Mouse (Mus musculus) MEL-GATA-1-ER (cell line): ENCODE data around the gene Ltn1.

Source experiments
- DNase-seq: peaks from one replicate; pipeline ENCODE4 v3.0.0-alpha.2; 2012; ENCODE audit warnings: low read depth; ENCODE audit errors: extremely low read depth

The Ltn1 gene

DNA sequence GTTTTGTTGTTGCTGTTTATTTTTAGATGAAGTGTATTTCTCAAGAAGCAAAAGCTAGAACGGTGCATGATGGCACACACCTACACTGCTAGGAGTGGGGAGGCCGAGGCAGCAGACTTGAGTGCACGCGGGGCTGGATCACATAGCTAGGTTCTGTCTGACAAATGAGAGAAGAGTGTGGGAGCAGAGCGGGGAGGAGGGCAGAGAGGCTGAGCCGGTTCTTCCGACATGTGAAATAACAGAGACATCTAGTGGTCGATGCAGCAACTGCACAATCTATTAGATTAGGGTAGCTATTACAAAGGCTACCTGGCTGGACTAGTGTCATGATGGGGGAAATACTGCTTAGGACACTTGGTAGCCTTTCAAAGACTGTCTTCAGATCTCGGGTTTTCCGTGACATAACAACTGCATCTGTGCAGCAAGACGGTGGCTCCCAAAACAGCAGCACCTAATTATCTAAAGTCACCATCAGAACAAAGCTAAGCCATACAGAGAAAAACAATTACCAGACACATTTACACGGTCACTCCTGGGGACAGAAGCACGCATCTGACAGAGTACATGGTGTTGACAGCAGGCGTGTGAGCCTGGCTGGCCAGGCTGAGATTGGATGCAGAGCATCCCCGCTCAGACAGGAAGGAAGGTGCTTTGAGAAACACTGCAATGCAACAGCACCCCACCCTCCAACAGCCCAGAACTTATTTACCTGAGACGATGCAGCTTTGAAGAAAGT is 38.4 kb downstream of the Ltn1 start:
- DNase-seq: peak; percentile 26

GRCm38 (mm10) chr16:87387444-87387977 is 44.9 kb downstream of the Ltn1 start:
- DNase-seq: no peak

GRCm38 (mm10) chr16:87384366-87384765 is 48.0 kb downstream of the Ltn1 start:
- no peak for DNase-seq

GRCm38 (mm10) chr16:87382996-87383395 is 49.4 kb downstream of the Ltn1 start:
- DNase-seq: no peak

- DNase-seq: no peak
Measured at GRCm38 (mm10) chr16:87366445-87366844, 66.0 kb downstream of the Ltn1 start.

- DNase-seq: no peak
Measured at GRCm38 (mm10) chr16:87366035-87366434, 66.4 kb downstream of the Ltn1 start.

DNA sequence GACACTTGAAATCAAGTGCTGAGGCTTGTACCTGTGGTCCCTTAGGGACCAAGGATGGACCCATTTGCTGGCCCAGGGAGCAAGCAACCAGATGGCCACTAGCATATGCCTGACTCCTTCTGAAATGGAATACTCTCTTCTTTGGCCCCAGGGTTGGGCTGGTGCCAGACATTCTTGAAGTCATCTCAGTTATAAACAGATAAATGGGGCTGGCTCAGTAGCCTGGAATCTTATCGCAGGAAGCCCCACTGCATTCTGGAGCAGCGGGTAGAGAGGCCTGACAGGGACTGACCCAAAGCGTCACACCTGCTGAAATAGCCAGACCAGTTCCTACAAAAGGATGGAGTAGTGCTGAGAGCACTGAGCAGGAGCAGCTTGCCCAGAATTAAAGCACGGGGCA is 68.2 kb downstream of the Ltn1 start:
- no peak for DNase-seq

DNA sequence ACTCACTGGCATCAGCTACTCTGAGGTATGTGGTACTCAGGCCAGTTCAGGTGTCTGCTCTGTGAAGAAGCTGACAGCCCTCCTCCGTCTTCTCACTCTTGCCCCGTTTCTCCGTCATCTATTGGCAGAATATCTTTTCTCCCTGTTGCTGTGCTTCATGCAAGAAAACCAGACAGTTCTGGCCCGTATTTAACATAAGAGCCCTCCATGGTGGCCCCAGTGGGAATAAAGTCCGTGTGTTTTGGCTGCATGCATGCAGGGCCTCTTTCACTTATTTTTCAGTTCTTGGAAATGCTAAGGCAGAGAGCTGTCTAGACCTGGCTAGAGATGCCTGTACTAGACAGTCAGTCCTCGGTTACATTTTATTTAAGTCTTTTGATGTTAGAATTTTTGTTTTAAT is 72.3 kb downstream of the Ltn1 start:
- DNase-seq: no peak

DNA sequence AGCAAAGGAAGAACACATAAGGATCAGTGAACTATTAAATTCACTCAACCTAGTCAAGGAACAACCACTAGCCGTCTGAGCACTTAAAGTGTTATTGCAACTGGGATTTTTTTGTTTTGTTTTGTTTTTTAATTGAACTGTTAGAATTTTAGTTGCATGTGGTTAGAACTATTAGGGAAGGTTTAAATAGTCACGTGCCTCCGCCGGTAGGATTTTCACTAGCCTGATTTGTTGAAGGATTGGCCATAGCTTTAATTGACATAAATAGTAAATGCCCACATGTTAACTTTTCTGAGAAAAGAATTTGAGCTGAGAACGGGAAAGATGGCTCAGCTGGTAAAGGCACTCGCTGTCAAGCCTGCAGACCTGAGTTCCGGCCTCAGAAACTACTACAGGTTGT is 77.7 kb downstream of the Ltn1 start:
- DNase-seq: no peak

GRCm38 (mm10) chr16:87354075-87354583 is 78.3 kb downstream of the Ltn1 start, which contains the start of gene N6amt1:
TSS of gene N6amt1 (plus strand) at chr16:87354185.
- peak; percentile 85 for DNase-seq

DNA sequence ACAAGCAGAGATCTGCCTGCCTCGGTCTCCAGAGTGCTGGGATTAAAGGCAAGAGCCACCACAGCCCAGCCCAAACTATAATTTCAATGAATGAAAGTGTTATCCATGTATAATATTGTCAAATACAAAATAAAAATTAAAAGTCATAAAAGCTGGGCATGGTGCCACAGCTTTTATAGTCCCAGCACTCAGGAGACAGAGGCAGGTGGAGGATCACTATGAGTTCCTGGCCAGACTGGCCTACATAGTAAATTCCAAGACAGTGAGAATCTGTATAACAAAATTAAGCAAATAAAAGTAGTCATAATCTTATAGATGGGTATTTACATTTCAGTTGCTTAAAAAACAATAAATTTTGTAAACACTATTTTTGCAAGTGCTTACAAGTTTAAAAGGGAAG is 78.8 kb downstream of the Ltn1 start:
- no peak for DNase-seq

DNA sequence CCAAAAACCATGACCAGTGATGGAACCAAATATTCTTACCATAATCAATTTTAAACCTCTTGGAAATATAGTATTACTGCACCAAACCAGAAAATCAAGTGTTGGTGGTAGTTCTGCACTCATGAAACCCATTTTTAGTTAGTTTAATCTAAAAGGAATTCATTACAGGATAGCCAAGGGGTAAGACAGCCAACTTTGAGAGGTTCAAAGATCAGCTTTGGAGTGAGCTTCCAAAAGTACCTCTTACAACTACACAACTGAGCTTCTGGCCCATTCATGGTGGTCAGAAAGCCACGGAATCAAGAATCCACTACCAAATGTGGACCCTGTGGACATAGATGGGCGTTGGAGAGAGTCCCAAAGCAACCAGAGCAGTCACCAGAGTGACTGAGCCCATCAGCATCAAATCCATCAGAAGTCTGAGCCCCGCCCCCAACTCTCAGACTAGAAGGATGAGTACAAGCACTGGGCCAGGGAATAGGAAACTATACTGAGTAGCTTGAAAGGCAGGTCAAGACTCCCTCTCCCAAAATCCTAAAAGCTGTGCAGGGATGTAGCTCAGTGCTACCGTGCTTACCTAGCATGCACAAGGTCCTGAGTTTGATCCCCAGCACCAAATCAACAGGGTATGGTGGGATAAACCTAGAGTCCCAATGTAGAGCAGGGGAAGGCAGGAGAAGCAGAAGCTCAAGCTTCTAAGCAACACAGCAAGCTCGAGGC is 80.9 kb downstream of the Ltn1 start:
- no peak for DNase-seq

DNA sequence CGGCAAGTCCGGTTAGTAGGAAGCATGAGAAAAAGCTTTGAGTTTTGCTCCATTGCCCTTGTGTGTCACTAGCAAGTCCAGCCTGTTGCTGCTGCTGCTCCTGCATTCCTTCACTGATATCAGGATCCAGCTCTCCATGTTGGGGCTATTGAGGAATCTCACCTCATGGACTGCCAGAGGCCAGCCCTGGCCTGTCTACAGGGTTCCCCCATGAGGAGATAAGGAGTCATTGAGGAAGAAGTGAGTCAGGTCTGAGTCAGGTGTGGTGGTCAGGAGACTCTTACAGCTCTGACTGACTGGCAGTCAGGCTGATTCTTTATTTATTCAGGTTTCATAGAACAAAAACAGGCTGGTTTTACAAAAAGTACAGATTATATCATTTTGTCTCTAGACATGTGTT is 84.3 kb downstream of the Ltn1 start:
- DNase-seq: no peak

- DNase-seq: no peak
Measured at GRCm38 (mm10) chr16:87341043-87341572, 91.3 kb downstream of the Ltn1 start.

DNA sequence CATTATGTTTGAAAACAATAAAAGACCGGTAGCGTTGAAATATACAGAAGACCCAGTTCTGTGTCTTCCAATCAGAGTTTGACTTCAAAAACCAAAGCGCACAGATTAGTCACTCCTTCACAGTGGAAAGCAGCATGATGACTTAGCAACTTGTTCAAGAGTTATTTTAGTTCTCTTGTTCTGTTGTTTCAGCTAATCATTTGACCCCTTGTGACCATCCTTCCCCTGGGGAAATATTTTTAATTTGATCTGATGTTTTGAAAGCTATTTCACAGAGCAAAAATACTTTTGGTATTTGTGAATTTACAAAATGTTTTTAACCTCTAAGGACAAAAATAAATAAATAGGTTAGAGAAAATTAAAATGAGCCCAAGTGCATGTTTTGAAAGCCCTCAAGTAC is 97.7 kb downstream of the Ltn1 start:
- no peak for DNase-seq

- DNase-seq: no peak
Measured at GRCm38 (mm10) chr16:87329986-87330385, 102.4 kb downstream of the Ltn1 start.
